In the genomic region with DNA sequence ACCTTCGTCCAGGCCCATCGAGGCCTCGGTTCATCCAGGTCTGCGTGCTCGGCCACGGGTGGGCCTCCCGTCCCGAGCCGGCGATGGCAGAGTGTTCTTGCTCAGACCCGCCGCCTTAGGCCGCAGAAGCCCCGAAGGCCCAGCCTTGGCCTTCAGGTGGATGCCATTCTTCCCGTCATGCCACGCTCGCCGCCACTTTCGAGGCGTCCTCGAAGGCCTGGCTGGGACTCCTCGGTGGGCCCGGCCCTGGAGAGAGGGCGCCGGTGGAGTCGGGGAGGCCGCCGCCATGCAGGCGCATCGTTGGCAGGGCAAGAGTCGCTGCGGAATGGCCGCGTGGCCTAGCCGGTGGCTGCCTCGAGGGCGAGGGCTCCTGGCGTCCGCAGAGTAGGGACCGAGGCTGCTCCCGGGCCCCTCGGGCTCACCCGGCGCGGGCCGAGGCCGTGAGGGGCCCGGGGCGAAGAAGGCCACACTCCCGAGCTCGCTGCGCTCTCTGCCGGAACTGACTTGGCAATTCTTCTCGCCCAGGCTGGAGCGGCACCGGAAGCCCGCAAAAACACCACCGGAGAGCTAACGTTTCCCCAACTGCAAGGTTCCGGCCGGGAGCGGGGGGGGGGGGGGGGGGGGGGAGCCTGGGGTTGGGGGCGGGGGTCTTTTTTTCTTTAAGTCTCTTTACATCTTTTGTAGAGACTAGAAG, we compare ENCODE assay signal across 8 mouse cellular contexts. TPM values are rescaled to one million over a fixed set of nuclear protein-coding genes. Genes with fewer than 3 reads are reported as not detected.
DNase-seq lines count a peak whose midpoint lies in the region; ATAC-seq lines count a peak whose summit lies in the region.
"Not testable (repeated sequence)": the region's sequence is repeated elsewhere in the genome, so short reads cannot be mapped to it uniquely, and the experiment has no call there.

No protein-coding gene starts in this region.

- not testable (repeated sequence) for H3K27me3 ChIP-seq in hindbrain, embryonic 15.5 days

- H3K4me1 ChIP-seq in hindbrain, embryonic 15.5 days (replicated peaks), result not testable (repeated sequence)

- not testable (repeated sequence) for H3K36me3 ChIP-seq in hindbrain, embryonic 15.5 days; macrophage (ENCODE audit: inconsistent target)

- 0 out of 2 replicates have a peak overlapping the region, but pooled peaks have one; percentile 29 for H3K9ac ChIP-seq in hindbrain, embryonic 15.5 days

- H3K79me2 ChIP-seq in macrophage (ENCODE audit: inconsistent target), result not testable (repeated sequence)

- peak; percentile 78 for DNase-seq in Muller cell, postnatal 12 days (ENCODE audit: inconsistent ontology term)
- peak; percentile 86 to 87 for DNase-seq in cerebellum, postnatal 10 days
- DNase-seq in frontal cortex, postnatal 36 days (ENCODE audit: low spot score in 2 of 2), result peak; percentile 70 to 75
- peak; percentile 62 to 70 for DNase-seq in left cerebral cortex, adult 18-20 months (ENCODE audit: low spot score in 2 of 2)
- peak; percentile 58 for DNase-seq in retina, postnatal 7 days (ENCODE audit: low read depth, low spot score)
- DNase-seq in urinary bladder, adult 18-20 months (ENCODE audit: low spot score in 2 of 2), result peak; percentile 35 to 62

- WGBS in hindbrain, embryonic 15.5 days, result no CpG with 5 or more reads among the region's 63 CpGs
- WGBS in macrophage (ENCODE audit: missing documents), result 0% methylated on average over 1 of the region's 63 CpGs

- H3K4me2 ChIP-seq in hindbrain, embryonic 15.5 days, result peak overlapping the region; percentile 50

- peak overlapping the region; percentile 61 for H3K27ac ChIP-seq in hindbrain, embryonic 15.5 days (replicated peaks)
- H3K27ac ChIP-seq in macrophage, result peak overlapping the region; percentile 19; the same call in 1 of the 2 replicates

- peak overlapping the region; percentile 37 for H3K4me3 ChIP-seq in hindbrain, embryonic 15.5 days
- not testable (repeated sequence) for H3K4me3 ChIP-seq in macrophage (ENCODE audit: inconsistent target)

- ATAC-seq in hindbrain, embryonic 15.5 days (ENCODE audit: low FRiP score, low read depth), result peak; percentile 92

- not testable (repeated sequence) for H3K9me3 ChIP-seq in hindbrain, embryonic 15.5 days

RNA-seq across cellular contexts. Expression of a gene that starts 28.1 kb away (rescaled TPM):
- polyA plus RNA-seq in hindbrain, embryonic 15.5 days (2015; fragmentation: Nextera tagmentation; extraction: Ambion mirVana), result 15.7 and 16.1 TPM in 2 replicates
- total RNA-seq in left cerebral cortex, adult 18-20 months (2021), result 100 to 1,000 TPM; 364 to 365 TPM
- total RNA-seq in macrophage (2018; cell fraction: chromatin; rRNA removed), result 100 to 1,000 TPM in 20 of 26 experiments, 10 to 100 TPM in 6; 35.4 to 394 (median 241) TPM
- total RNA-seq in macrophage (2018; cell fraction: cytosol; rRNA removed), result 10 to 100 TPM; 41.8 to 99.8 (median 72.1) TPM
- 100 to 1,000 TPM in 14 of 26 experiments, 10 to 100 TPM in 12; 37.0 to 189 (median 102) TPM for total RNA-seq in macrophage (2018; cell fraction: nucleus; rRNA removed)
- 52.1 to 100 TPM (median 53.9 TPM) in 3 replicates for polyA plus RNA-seq in macrophage (2018)
